Mouse (Mus musculus): ENCODE measurements around the gene Klhdc8b. TPM values are rescaled to one million over a fixed set of nuclear protein-coding genes. Genes with fewer than 3 reads are reported as not detected.

The Klhdc8b gene
- polyA plus RNA-seq, 1 experiment from 2014 or later: 59.3 TPM

GRCm38 (mm10) chr9:108401186-108401960 lies 60.0 kb downstream of the Klhdc8b start:
- DNase-seq (peak; percentile 49), ATAC-seq (ENCODE audit: low FRiP score, low TSS enrichment) (no peak)
- H3K4me2 ChIP-seq (ENCODE audit: low read length): no peak overlapping the region
- H3K4me1 ChIP-seq (ENCODE audit: control insufficient read depth, insufficient read depth, low read length): 0 out of 2 replicates have a peak, but pooled peaks cover 6% of the 10 kb centered on the region
- no peak overlapping the region for H3K9ac ChIP-seq (replicated peaks; ENCODE audit: low read length)
- 32% methylated on average over 7 of the region's 7 CpGs for WGBS
- no peaks in the 10 kb centered on the region for H3K36me3 ChIP-seq (ENCODE audit: control insufficient read depth, insufficient read depth, low read length)
- H3K4me3 ChIP-seq (replicated peaks; ENCODE audit: low read depth, low read length): no peak overlapping the region
- H3K27me3 ChIP-seq (ENCODE audit: control insufficient read depth, insufficient read depth, low read length): no peaks in the 10 kb centered on the region
- no peak overlapping the region for H3K27ac ChIP-seq (replicated peaks; ENCODE audit: low read depth, low read length)
- H3K9me3 ChIP-seq (ENCODE audit: control insufficient read depth, low read length): no peaks in the 10 kb centered on the region

GRCm38 (mm10) chr9:108398324-108398723 lies 63.1 kb downstream of the Klhdc8b start:
- Histone ChIP-seq H3K9ac (replicated peaks; ENCODE audit: low read length) (no peak overlapping the region), H3K4me2 (ENCODE audit: low read length) (no peak overlapping the region), H3K4me3 (replicated peaks; ENCODE audit: low read depth, low read length) (no peak overlapping the region), H3K9me3 (ENCODE audit: control insufficient read depth, low read length) (no peaks in the 10 kb centered on the region), H3K36me3 (ENCODE audit: control insufficient read depth, insufficient read depth, low read length) (peaks cover 7% of the 10 kb centered on the region), H3K27ac (replicated peaks; ENCODE audit: low read depth, low read length) (no peak overlapping the region), H3K27me3 (ENCODE audit: control insufficient read depth, insufficient read depth, low read length) (no peaks in the 10 kb centered on the region), H3K4me1 (ENCODE audit: control insufficient read depth, insufficient read depth, low read length) (0 out of 2 replicates have a peak, but pooled peaks cover 6% of the 10 kb centered on the region)
- DNase-seq (no peak), ATAC-seq (ENCODE audit: low FRiP score, low TSS enrichment) (no peak)
- WGBS: 90% methylated on average over 3 of the region's 3 CpGs

Other genes with a start within 250 kb of the Klhdc8b start
- gene Dag1, start 197.6 kb downstream of the Klhdc8b start, polyA plus RNA-seq (2014; fragmentation: Nextera tagmentation; extraction: Ambion mirVana): 49.3 and 64.2 TPM in 2 replicates
- 138 and 157 TPM in 2 replicates for gene Nicn1, start 171.2 kb downstream of the Klhdc8b start, polyA plus RNA-seq (2014; fragmentation: Nextera tagmentation; extraction: Ambion mirVana)
- 23.2 and 23.5 TPM in 2 replicates for gene Amt, start 164.7 kb downstream of the Klhdc8b start, polyA plus RNA-seq (2014; fragmentation: Nextera tagmentation; extraction: Ambion mirVana)
- gene Rhoa, start 155.5 kb downstream of the Klhdc8b start, polyA plus RNA-seq (2014; fragmentation: Nextera tagmentation; extraction: Ambion mirVana): 217 and 224 TPM in 2 replicates
- 52.3 and 56.3 TPM in 2 replicates for gene Tcta, start 155.4 kb downstream of the Klhdc8b start, polyA plus RNA-seq (2014; fragmentation: Nextera tagmentation; extraction: Ambion mirVana)
- gene Gpx1, start 122.7 kb downstream of the Klhdc8b start, polyA plus RNA-seq (2014; fragmentation: Nextera tagmentation; extraction: Ambion mirVana): 476 and 480 TPM in 2 replicates
- 113 and 144 TPM in 2 replicates for gene Usp4, start 113.7 kb downstream of the Klhdc8b start, polyA plus RNA-seq (2014; fragmentation: Nextera tagmentation; extraction: Ambion mirVana)
- 1.6 and 2.7 TPM in 2 replicates for gene 1700102P08Rik, start 68.8 kb downstream of the Klhdc8b start, polyA plus RNA-seq (2014; fragmentation: Nextera tagmentation; extraction: Ambion mirVana)
- gene Ccdc36, start 33.1 kb downstream of the Klhdc8b start, polyA plus RNA-seq (2014; fragmentation: Nextera tagmentation; extraction: Ambion mirVana): 0.98 and 1.4 TPM in 2 replicates
- not detected in 2 replicates for gene BC048562, start 25.1 kb downstream of the Klhdc8b start, polyA plus RNA-seq (2014; fragmentation: Nextera tagmentation; extraction: Ambion mirVana)
- 48.8 and 58.2 TPM in 2 replicates for gene Ccdc71, start 1.1 kb downstream of the Klhdc8b start, polyA plus RNA-seq (2014; fragmentation: Nextera tagmentation; extraction: Ambion mirVana)
- gene Lamb2, start 18.2 kb upstream of the Klhdc8b start, polyA plus RNA-seq (2014; fragmentation: Nextera tagmentation; extraction: Ambion mirVana): 9.4 and 15.9 TPM in 2 replicates
- gene Usp19, start 29.0 kb upstream of the Klhdc8b start, polyA plus RNA-seq (2014; fragmentation: Nextera tagmentation; extraction: Ambion mirVana): 64.3 and 72.5 TPM in 2 replicates
- gene Qars, start 46.1 kb upstream of the Klhdc8b start, polyA plus RNA-seq (2014; fragmentation: Nextera tagmentation; extraction: Ambion mirVana): 61.8 and 70.8 TPM in 2 replicates
- 119 and 146 TPM in 2 replicates for gene Qrich1, start 55.2 kb upstream of the Klhdc8b start, polyA plus RNA-seq (2014; fragmentation: Nextera tagmentation; extraction: Ambion mirVana)
- 99.3 and 107 TPM in 2 replicates for gene Impdh2, start 98.7 kb upstream of the Klhdc8b start, polyA plus RNA-seq (2014; fragmentation: Nextera tagmentation; extraction: Ambion mirVana)
- gene Ndufaf3, start 105.9 kb upstream of the Klhdc8b start, polyA plus RNA-seq (2014; fragmentation: Nextera tagmentation; extraction: Ambion mirVana): 76.7 and 86.2 TPM in 2 replicates
- gene Dalrd3, start 108.3 kb upstream of the Klhdc8b start, polyA plus RNA-seq (2014; fragmentation: Nextera tagmentation; extraction: Ambion mirVana): 263 and 271 TPM in 2 replicates
- gene Wdr6, start 117.2 kb upstream of the Klhdc8b start, polyA plus RNA-seq (2014; fragmentation: Nextera tagmentation; extraction: Ambion mirVana): 273 and 274 TPM in 2 replicates
- gene P4htm, start 136.1 kb upstream of the Klhdc8b start, polyA plus RNA-seq (2014; fragmentation: Nextera tagmentation; extraction: Ambion mirVana): 27.0 and 30.5 TPM in 2 replicates
- 37.6 and 45.3 TPM in 2 replicates for gene Arih2, start 187.8 kb upstream of the Klhdc8b start, polyA plus RNA-seq (2014; fragmentation: Nextera tagmentation; extraction: Ambion mirVana)
- 26.8 and 33.8 TPM in 2 replicates for gene Slc25a20, start 200.5 kb upstream of the Klhdc8b start, polyA plus RNA-seq (2014; fragmentation: Nextera tagmentation; extraction: Ambion mirVana)
- gene Prkar2a, start 227.7 kb upstream of the Klhdc8b start, polyA plus RNA-seq (2014; fragmentation: Nextera tagmentation; extraction: Ambion mirVana): 53.8 and 68.1 TPM in 2 replicates

Data from midbrain, embryonic 14.5 days (tissue).